In genomic region chr3:69860589-69861521, GRCm38 (mm10) we compare ENCODE assay signal across 8 mouse cellular contexts. TPM values are rescaled to one million over a fixed set of nuclear protein-coding genes. Genes with fewer than 3 reads are reported as not detected.
A peak's percentile ranks its signal among the peaks of the same experiment; 100 is the strongest.
DNase-seq lines count a peak whose midpoint lies in the region; ATAC-seq and TF ChIP-seq lines count a peak whose summit lies in the region.

No protein-coding gene starts in this region.

- WGBS in forebrain, embryonic 16.5 days: under 1% methylated on average over 40 of the region's 40 CpGs
- WGBS in liver, embryonic 12.5 days (ENCODE audit: insufficient replicate concordance): 2% methylated on average over 40 of the region's 40 CpGs
- WGBS in olfactory bulb, adult 2 months: under 1% methylated on average over 40 of the region's 40 CpGs

- peak overlapping the region; percentile 99 for H3K4me2 ChIP-seq in forebrain, embryonic 16.5 days (ENCODE audit: low read length)
- H3K4me2 ChIP-seq in liver, embryonic 12.5 days: peak overlapping the region; percentile 53

- H3K4me3 ChIP-seq in forebrain, embryonic 16.5 days (replicated peaks; ENCODE audit: low read length): peak overlapping the region; percentile 59
- peak overlapping the region; percentile 36 for H3K4me3 ChIP-seq in liver, embryonic 12.5 days
- H3K4me3 ChIP-seq in olfactory bulb, adult 2 months (ENCODE audit: insufficient read depth, low read depth, low read length): peak overlapping the region; percentile 48

- no peaks in the 10 kb centered on the region for H3K36me3 ChIP-seq in forebrain, embryonic 16.5 days (ENCODE audit: control insufficient read depth, insufficient read depth)
- no peaks in the 10 kb centered on the region for H3K36me3 ChIP-seq in liver, embryonic 12.5 days

- DNase-seq in adrenal gland, postnatal 10 days: peak; percentile 28
- DNase-seq in adrenal gland, postnatal 25 days: no peak
- peak; percentile 92 for DNase-seq in cerebellum, adult 11-12 months
- peak; percentile 4 to 22 for DNase-seq in kidney, postnatal 36 days
- no peak for DNase-seq in c-Kit-positive CD71-positive TER-119-positive erythroid progenitor cells, embryonic 14.5 days (ENCODE audit: low spot score)

- TF ChIP-seq CTCF in olfactory bulb, adult 2 months (IDR thresholded peaks at IDR 0.05; ENCODE audit: insufficient read depth, low read depth, low read length): no peak

- no peak for TF ChIP-seq POLR2A in olfactory bulb, adult 2 months (IDR thresholded peaks at IDR 0.05; ENCODE audit: insufficient read depth, low read depth, low read length)

- ATAC-seq in forebrain, embryonic 16.5 days: peak; percentile 92
- ATAC-seq in liver, embryonic 12.5 days: peak; percentile 37; the same call in 1 of the 2 replicates

- no peaks in the 10 kb centered on the region for H3K9me3 ChIP-seq in forebrain, embryonic 16.5 days (ENCODE audit: control insufficient read depth, low read length)
- no peaks in the 10 kb centered on the region for H3K9me3 ChIP-seq in liver, embryonic 12.5 days (replicated peaks)

- H3K27me3 ChIP-seq in forebrain, embryonic 16.5 days (replicated peaks; ENCODE audit: control insufficient read depth, insufficient read depth, low read length): no peaks in the 10 kb centered on the region
- H3K27me3 ChIP-seq in liver, embryonic 12.5 days (replicated peaks): peaks cover 29% of the 10 kb centered on the region

- peak overlapping the region; percentile 53 for H3K9ac ChIP-seq in forebrain, embryonic 16.5 days (replicated peaks; ENCODE audit: low read depth, low read length)
- H3K9ac ChIP-seq in liver, embryonic 12.5 days: no peak overlapping the region

- H3K4me1 ChIP-seq in forebrain, embryonic 16.5 days (replicated peaks; ENCODE audit: control insufficient read depth, insufficient read depth, low read length): peaks cover 9% of the 10 kb centered on the region
- H3K4me1 ChIP-seq in liver, embryonic 12.5 days: no peaks in the 10 kb centered on the region
- H3K4me1 ChIP-seq in olfactory bulb, adult 2 months (ENCODE audit: control insufficient read depth, insufficient read depth, low read length): peaks cover 6% of the 10 kb centered on the region; the same call in 1 of the 2 replicates

- H3K27ac ChIP-seq in forebrain, embryonic 16.5 days (ENCODE audit: low read length): 0 out of 2 replicates have a peak overlapping the region, but pooled peaks have one; percentile 20
- no peak overlapping the region for H3K27ac ChIP-seq in liver, embryonic 12.5 days
- H3K27ac ChIP-seq in olfactory bulb, adult 2 months (ENCODE audit: insufficient read depth, low read depth, low read length): peak overlapping the region; percentile 27; the same call in 1 of the 2 replicates

RNA-seq across cellular contexts. Expression of gene Sptssb, which starts 1.1 kb away (rescaled TPM):
- total RNA-seq in adrenal gland, postnatal 10 days (2021): not detected
- not detected in 2 replicates for total RNA-seq in adrenal gland, postnatal 25 days (2021)
- 0.18 and 0.40 TPM in 2 replicates for polyA plus RNA-seq in forebrain, embryonic 16.5 days (2015; fragmentation: Nextera tagmentation; extraction: Ambion mirVana)
- 1.2 and 1.7 TPM in 2 replicates for polyA plus RNA-seq in liver, embryonic 12.5 days (2016; fragmentation: Nextera tagmentation; extraction: Ambion mirVana)
- polyA plus RNA-seq in olfactory bulb, adult 2 months (2012; ENCODE audit: insufficient read depth, insufficient read length, low replicate concordance, missing spikeins): not detected in 2 replicates

Comparison
In these comparisons a context has a peak if more than half of its experiments do, and no peak if none do; other contexts are left out.
1. DNase-seq: peak in adrenal gland, postnatal 10 days (single experiment), cerebellum, adult 11-12 months (single experiment) and kidney, postnatal 36 days (2 of 2); none in adrenal gland, postnatal 25 days (single experiment) and c-Kit-positive CD71-positive TER-119-positive erythroid progenitor cells, embryonic 14.5 days (single experiment).
2. Peak in every context shown above with its lines, with median percentiles within 50 percentile points of each other: H3K4me3 ChIP-seq.